Mouse (Mus musculus): ENCODE data around the gene Tent5a.

Gene Tent5a

GRCm38 (mm10) chr9:85312473-85312872 is 14.7 kb downstream of the Tent5a start, which contains the start of gene Gm11114:
Gm11114 (plus strand) TSS chr9:85312773.
- no peak for DNase-seq (ENCODE audit: low read depth, low spot score)

- no peak for DNase-seq (ENCODE audit: low read depth, low spot score)
Observed at GRCm38 (mm10) chr9:85303378-85303777, 23.8 kb downstream of the Tent5a start.

GRCm38 (mm10) chr9:85302849-85303248 is 24.3 kb downstream of the Tent5a start:
- DNase-seq (ENCODE audit: low read depth, low spot score): no peak

- no peak for DNase-seq (ENCODE audit: low read depth, low spot score)
Observed at GRCm38 (mm10) chr9:85274114-85274513, 53.0 kb downstream of the Tent5a start.
